Mouse (Mus musculus) 3T3-L1 (cell line): ENCODE measurements around the gene Tor1aip2.

ENCODE experiments used
- DNase-seq: peaks from one replicate; pipeline ENCODE4 v3.0.0-alpha.2; 2015; ENCODE audit warnings: low read depth, low spot score

Tor1aip2 gene

DNA sequence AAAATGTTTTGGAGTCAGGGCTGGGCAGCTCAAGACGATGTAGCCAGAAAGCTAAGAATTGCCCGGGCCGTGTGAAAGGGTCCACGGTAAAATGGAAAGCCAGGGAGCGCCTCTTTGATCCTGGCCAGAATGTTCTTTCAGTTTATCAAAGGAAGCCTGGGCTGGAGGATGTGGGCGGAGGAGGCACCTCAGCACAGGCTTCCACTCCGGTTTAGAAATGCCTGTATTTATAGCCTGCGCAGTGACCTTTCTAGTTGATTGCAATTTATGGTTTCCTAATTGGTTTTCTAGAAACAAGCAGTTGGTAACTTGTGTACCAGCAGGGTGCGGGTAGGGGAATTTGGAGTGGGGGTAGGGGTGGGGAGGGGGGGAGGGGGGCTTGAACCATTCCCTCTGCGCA lies 73.2 kb downstream of the Tor1aip2 start:
- no peak for DNase-seq

- no peak for DNase-seq
Observed at GRCm38 (mm10) chr1:156111090-156111489, 75.9 kb downstream of the Tor1aip2 start.

GRCm38 (mm10) chr1:156111728-156112127 lies 76.5 kb downstream of the Tor1aip2 start:
- no peak for DNase-seq

DNA sequence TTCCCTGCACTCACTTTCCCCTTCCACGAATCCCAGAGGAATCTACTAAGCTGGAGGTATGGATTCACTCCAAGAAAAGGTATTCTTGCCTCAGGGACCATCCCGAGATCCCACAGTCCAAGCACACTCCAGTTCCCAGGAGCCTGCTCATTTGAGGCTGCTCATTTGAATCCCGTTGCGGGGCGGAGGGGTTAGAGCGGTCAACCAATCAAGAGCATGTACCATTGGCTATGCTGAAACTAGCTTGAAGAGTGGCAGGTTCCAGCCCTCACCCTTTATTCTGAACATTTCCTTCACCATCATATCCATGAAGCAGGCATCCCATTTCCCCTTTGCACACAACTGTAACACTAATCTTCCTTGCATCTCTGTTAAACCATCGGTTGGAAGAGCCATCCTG lies 76.9 kb downstream of the Tor1aip2 start:
- DNase-seq: no peak

DNA sequence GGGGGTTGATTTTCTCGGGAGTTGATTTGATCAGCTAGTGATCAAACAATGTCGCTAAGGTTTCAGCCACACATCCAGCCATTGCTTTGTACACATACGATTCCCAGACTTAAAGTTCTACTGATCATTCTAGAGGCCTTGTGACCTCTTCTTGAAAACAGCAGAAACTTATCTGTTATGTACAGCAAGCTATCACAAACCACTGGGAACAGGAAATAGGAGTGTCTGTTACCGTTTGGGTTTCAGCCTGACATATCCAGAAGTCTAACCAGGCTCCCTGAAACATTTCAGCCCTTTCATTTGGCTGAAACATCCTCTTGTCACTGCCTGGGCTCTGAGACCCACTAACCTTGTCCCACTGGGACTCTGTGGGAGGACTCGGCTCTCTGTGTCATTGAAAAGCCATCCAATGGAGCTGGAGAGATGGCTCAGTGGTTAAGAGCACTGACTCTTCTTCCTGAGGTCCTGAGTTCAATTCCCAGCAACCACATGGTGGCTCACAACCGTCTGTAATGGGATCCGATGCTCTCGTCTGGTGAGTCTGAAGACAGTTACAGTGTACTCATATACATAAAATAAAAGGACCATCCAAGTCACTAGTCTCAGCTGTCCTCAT lies 78.8 kb downstream of the Tor1aip2 start:
- no peak for DNase-seq

GRCm38 (mm10) chr1:156116770-156117169 lies 81.6 kb downstream of the Tor1aip2 start:
- no peak for DNase-seq
